Mouse (Mus musculus): Measurements from ENCODE around the gene Afp.

Afp gene

DNA sequence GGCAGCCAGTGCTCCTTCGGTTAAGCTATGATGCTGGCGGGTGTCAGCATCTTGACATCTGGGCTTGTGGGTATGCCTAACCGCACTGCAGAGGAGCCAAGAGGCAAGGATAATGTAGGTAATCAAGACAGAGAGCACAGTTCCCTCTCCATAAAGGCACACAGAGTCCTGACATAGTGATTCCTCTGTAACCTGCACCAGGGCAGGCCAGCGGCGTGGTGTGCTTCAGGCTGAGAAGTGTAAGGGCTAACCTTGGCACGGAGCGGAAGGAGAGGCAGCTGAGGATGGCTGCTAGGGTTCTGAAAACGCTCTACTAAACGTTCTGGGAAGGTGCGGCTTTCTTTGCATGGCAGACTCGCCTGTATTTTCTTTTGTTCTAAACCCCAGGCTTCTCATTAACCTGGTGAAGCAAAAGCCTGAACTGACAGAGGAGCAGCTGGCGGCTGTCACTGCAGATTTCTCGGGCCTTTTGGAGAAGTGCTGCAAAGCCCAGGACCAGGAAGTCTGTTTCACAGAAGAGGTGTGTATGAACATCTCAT lies 16.9 kb downstream of the Afp start:
- DNase-seq (ENCODE audit: low spot score in 2 of 2) = no peak

DNA sequence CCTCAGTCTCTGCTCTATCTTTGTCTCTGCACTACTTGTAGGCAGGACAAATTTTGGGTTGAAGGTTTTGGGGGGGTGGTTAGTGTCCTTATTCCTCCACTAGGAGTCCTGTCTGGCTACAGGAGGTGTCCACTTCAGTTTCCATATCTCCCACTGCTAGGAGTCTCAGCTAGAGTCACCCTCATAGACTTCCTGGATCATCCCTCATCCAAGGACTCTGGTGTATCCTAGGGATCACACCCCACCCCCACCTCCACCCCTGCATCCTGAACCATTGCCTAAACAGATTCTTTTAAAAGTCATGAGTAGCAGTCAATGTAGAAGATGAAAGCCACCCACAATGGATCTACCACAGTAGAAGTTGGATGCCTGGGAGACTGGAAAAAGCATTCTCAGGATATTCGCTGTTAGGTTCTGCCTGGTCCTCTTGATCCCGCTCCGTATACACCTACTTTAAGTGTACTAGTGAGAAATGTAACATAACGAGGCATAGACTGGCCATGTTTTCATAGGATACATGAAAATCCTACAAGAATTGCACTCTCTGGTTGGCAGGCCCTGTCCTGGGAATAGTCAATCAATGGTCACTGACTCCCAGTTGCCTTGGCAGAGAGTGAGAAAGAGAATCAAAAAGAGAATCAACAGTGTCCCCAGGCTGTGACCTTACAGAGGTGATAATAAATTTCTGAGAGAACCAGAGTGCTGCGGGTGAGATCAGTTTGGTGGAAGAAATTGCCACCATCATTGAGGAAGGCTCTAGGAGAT lies 19.5 kb downstream of the Afp start:
- DNase-seq (ENCODE audit: low spot score in 2 of 2) = no peak

GRCm38 (mm10) chr5:90512288-90512955 lies 21.9 kb downstream of the Afp start:
- no peak for DNase-seq (ENCODE audit: low spot score in 2 of 2)

DNA sequence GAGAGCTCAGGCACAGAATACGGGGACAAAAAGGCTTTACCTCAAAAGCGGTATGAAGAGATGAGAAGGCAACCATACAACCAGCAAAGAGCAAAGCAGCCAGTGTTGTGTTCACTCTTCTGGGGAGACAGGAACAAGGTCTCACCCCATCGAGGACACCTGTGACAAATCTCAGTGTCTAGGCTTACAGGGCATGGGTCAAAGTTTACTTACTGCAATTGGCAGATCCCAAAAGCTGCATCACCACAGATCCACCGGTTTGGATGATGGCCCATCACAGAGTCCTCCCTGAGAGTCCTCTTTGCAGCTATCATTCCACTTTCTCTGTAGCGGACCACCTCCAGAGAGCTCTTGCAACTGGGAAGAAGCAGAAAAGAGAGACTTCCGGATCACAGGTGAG lies 25.0 kb downstream of the Afp start:
- no peak for DNase-seq (ENCODE audit: low spot score in 2 of 2)

DNA sequence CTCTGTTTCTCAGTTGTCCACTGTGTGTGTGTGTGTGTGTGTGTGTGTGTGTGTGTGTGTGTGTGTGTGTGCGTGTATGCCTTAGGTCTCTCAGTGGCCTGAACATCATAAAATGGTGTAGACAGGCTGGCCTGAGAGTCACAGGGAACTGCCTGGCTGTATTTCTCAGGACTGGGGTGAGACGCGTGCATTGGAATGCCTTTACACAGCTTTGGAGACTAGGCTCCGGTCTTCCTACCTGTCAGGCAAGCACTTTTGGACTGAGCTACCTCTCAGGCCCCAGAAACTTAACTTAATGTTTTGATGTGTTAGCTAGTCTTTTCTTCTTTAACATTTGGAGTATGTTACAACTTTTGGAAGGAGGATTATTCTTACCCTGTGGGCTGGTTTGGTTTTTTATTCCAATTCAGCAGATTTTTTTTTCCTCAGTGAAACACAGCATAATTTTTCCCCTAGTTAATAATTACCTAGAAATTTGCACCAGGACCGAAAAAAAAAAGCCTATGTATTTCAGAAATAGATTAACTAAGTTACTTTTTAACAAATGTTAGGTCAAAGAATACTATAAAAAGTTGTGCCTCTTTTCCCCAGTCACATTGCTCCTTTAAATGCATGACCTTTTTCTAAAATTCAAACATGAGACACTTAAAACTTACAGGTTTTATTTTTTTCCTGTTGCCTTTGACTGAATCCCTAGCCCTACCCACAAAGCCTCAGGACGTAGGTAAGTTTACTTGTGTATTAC lies 28.0 kb downstream of the Afp start, which contains the start of gene Afm:
Gene Afm (plus strand): TSS at position 577 of the 745 bp plus-strand sequence.
- no peak for DNase-seq (ENCODE audit: low spot score in 2 of 2)

- no peak for DNase-seq (ENCODE audit: low spot score in 2 of 2)
Observed at GRCm38 (mm10) chr5:90551191-90551590, 60.7 kb downstream of the Afp start.

DNA sequence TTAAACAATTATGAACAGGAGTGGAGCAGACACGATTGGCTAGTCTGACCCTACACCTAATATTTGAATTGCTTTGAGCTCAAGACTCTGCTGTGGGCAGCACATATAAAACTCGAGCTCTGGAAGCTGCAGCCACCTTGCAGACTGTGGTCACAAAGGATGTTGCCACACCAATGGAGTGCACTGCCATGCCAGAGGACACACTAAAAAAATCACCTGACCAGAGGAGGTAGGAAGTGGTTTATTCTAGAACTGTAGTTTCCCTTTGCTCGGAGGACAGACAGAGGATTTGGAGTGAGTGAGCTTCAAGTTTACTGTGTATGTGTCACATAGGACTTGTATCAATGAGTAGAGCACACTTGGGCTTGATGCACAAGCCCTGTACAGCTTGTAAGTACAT lies 65.5 kb downstream of the Afp start:
- no peak for DNase-seq (ENCODE audit: low spot score in 2 of 2)

All from spleen, postnatal 10 days (tissue).